Mouse (Mus musculus): Measurements from ENCODE around the gene Aloxe3.

DNA sequence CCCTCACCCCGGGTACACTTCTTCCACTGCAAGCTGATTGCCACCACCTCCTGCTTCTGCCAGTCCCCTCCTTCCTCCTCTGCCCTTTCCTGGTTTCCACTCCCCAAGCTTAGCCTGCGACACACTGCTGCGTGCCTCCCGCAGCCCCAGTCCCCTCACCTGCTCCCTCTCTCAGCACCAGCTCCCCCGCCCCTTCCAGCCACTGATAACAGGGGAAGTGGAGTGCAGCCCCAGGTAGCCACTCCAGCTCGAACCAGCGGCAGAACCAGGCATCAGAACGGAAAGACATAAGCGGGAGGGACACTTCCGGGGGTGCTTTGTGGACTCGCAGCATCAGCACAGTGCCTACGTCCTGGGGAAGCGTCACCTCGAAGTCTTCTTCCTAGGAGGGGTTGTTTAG is 71.5 kb downstream of the Aloxe3 start:
- no peak for TF ChIP-seq POLR2A (IDR thresholded peaks at IDR 0.05; ENCODE audit: extremely low read depth, insufficient read depth, low read length)
- TF ChIP-seq CTCF (IDR thresholded peaks at IDR 0.05; ENCODE audit: low read depth, low read length) = no peak

Data from liver, adult 2 months (tissue).